Mouse (Mus musculus) spleen, adult 2 months (tissue): ENCODE data around the gene Pagr1a.

Experiments used
- CTCF ChIP-seq: fragments of 200-500 bp; IDR thresholded peaks from 2 replicates; pipeline ENCODE4 v1.5.1; 2011; ENCODE audit warnings: mild to moderate bottlenecking, inconsistent platforms; ENCODE audit not compliant: insufficient read depth, insufficient read length, insufficient replicate concordance; ENCODE audit errors: extremely low read depth
- POLR2A ChIP-seq: fragments of 200-500 bp; IDR thresholded peaks from 2 replicates; pipeline ENCODE4 v1.6.1; 2011; ENCODE audit warnings: low read depth, low read length, inconsistent platforms

GRCm38 (mm10) chr7:127009307-127010085 is 7.7 kb downstream of the Pagr1a start:
- no peak for TF ChIP-seq POLR2A
- TF ChIP-seq CTCF, result no peak
